Mouse (Mus musculus): ENCODE results near the gene Sprtn. TPM values are rescaled to one million over a fixed set of nuclear protein-coding genes. Genes with fewer than 3 reads are reported as not detected.
A peak's percentile ranks its signal among the peaks of the same experiment; 100 is the strongest.

Sprtn gene
- polyA plus RNA-seq (2012), result 0.20 and 0.28 TPM in 2 replicates

DNA sequence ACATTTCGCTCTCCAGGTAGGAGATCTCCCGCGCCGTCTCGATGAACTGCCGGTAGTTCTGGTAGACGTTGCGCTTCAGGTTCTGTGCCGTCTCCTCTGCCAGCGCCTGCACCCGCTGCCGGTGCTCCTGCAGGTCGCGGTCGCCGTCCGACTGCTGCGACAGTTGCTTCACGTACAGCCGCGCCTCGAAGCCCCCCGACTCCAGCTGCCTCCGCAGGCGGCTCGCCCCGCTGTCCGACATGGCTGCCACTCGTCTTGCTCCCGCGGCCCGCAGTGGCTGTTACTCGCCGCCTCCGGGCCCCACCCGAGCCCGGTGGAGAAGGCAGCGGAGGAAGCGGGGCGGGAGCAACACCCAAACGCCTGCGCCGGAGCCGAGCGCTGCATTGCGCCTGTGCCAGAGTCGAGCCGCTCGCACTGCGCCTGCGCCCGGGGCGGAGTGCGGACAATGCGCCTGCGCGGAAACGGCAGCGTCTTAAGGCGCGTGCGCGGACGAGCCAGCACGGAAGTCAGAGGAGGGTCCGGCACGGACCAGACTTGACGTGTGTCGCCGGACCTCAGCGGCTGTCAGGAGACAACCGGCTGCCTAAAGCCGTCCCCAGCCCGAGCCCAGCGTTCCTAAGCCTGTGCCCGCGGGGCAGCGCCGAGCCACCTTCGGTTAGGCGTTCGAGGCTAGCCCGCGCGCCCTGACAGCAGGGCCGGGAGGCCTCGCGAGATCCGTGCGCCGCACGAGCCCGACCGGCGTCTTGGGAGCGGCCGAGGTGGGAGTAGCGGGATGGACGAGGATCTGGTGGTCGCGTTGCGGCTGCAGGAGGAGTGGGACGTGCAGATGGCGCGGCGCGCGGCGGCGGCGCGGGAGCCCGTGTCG lies at the start of gene Sprtn, which contains the start of gene Exoc8:
TSS of gene Sprtn (plus strand) at position 501 of the 865 bp plus-strand sequence.
TSS of gene Exoc8 (minus strand) at position 320 of the 865 bp plus-strand sequence.
- Histone ChIP-seq H3K4me1 (ENCODE audit: control insufficient read depth) (peaks cover 55% of the 10 kb centered on the region), H3K9me3 (ENCODE audit: control insufficient read depth, low read length) (no peaks in the 10 kb centered on the region), H3K36me3 (ENCODE audit: control insufficient read depth) (peaks cover 77% of the 10 kb centered on the region), H3K27me3 (ENCODE audit: control insufficient read depth) (no peaks in the 10 kb centered on the region), H3K4me3 (replicated peaks) (peak within 1 kb of the TSS; percentile 86)
- no peak for TF ChIP-seq TAL1 (IDR thresholded peaks at IDR 0.05; ENCODE audit: low read length)
- TF ChIP-seq GATA1 (IDR thresholded peaks at IDR 0.05; ENCODE audit: low read length), result no peak

DNA sequence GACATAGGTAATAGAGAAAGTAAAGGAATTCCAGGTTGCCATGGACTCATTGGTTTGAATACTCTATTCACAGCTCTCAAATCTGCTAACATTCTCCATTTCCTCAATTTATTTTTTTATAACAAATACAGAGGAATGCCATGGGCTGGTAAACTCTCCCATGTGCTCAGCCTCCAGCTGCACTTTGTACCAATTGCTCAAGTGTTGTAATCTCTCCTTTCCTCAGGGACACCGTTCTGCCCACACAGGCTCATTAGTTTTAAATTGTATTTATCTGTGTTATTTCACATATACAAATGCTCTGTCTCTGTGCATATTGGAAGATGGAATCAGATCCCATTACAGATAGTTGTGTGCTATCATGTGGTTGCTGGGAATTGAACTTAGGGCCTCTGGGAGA lies 44.2 kb upstream of the Sprtn start:
- Histone ChIP-seq H3K4me1 (ENCODE audit: control insufficient read depth) (no peaks in the 10 kb centered on the region; the same call in 1 of the 2 replicates), H3K4me3 (replicated peaks) (no peak overlapping the region), H3K9me3 (ENCODE audit: control insufficient read depth, low read length) (no peaks in the 10 kb centered on the region), H3K27me3 (ENCODE audit: control insufficient read depth) (no peaks in the 10 kb centered on the region), H3K36me3 (ENCODE audit: control insufficient read depth) (peaks cover 46% of the 10 kb centered on the region)
- TF ChIP-seq GATA1 (IDR thresholded peaks at IDR 0.05; ENCODE audit: low read length) (no peak), TAL1 (IDR thresholded peaks at IDR 0.05; ENCODE audit: low read length) (no peak)

DNA sequence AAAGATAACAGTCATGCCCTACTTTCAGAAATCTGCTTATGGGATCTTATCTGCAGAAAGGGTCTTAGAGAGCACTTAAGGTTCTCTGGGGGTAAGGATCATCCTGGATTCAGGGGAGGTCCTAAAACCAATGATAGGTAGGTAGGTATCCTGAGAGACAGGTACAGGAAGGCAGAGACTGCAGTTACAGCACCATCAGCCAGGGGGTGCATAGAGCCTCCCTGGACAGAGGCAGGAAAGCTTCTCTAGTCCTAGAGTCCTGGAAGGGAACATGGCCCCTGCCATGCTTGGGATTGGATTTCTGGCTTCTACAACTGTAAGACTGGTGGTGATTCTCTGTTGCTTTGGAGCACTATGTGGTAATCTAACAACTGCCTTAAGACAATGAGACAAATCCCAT lies 38.2 kb upstream of the Sprtn start:
- no peak overlapping the region for H3K4me3 ChIP-seq (replicated peaks)
- peaks cover 35% of the 10 kb centered on the region for H3K4me1 ChIP-seq (ENCODE audit: control insufficient read depth)
- TF ChIP-seq TAL1 (IDR thresholded peaks at IDR 0.05; ENCODE audit: low read length) (no peak), GATA1 (IDR thresholded peaks at IDR 0.05; ENCODE audit: low read length) (no peak)
- H3K27me3 ChIP-seq (ENCODE audit: control insufficient read depth), result no peaks in the 10 kb centered on the region
- H3K36me3 ChIP-seq (ENCODE audit: control insufficient read depth), result peaks cover 60% of the 10 kb centered on the region
- H3K9me3 ChIP-seq (ENCODE audit: control insufficient read depth, low read length), result no peaks in the 10 kb centered on the region

DNA sequence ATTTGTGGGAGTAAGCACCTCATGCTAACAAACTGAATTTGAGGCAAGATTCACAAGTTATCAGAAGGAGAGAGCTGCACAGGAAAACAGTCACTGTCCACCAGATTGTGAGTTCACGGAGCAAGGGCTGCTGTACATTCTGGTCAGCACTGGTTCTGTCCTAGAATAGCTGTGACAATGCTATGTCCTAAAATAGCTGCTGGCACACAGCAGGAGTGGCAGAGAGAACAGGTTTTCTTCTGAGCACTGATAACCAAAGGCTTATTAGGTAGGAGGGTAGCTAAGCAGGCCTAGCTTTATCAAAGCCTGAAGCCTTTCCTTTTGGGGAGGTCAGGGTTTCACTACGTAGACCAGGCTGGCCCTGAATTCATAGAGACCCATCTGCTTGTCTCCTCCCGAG lies 37.5 kb upstream of the Sprtn start:
- H3K4me1 ChIP-seq (ENCODE audit: control insufficient read depth), result peaks cover 42% of the 10 kb centered on the region
- TF ChIP-seq GATA1 (IDR thresholded peaks at IDR 0.05; ENCODE audit: low read length), result no peak
- TF ChIP-seq TAL1 (IDR thresholded peaks at IDR 0.05; ENCODE audit: low read length), result no peak
- no peak overlapping the region for H3K4me3 ChIP-seq (replicated peaks)
- no peaks in the 10 kb centered on the region for H3K27me3 ChIP-seq (ENCODE audit: control insufficient read depth)
- H3K9me3 ChIP-seq (ENCODE audit: control insufficient read depth, low read length), result no peaks in the 10 kb centered on the region
- peaks cover 56% of the 10 kb centered on the region for H3K36me3 ChIP-seq (ENCODE audit: control insufficient read depth)

DNA sequence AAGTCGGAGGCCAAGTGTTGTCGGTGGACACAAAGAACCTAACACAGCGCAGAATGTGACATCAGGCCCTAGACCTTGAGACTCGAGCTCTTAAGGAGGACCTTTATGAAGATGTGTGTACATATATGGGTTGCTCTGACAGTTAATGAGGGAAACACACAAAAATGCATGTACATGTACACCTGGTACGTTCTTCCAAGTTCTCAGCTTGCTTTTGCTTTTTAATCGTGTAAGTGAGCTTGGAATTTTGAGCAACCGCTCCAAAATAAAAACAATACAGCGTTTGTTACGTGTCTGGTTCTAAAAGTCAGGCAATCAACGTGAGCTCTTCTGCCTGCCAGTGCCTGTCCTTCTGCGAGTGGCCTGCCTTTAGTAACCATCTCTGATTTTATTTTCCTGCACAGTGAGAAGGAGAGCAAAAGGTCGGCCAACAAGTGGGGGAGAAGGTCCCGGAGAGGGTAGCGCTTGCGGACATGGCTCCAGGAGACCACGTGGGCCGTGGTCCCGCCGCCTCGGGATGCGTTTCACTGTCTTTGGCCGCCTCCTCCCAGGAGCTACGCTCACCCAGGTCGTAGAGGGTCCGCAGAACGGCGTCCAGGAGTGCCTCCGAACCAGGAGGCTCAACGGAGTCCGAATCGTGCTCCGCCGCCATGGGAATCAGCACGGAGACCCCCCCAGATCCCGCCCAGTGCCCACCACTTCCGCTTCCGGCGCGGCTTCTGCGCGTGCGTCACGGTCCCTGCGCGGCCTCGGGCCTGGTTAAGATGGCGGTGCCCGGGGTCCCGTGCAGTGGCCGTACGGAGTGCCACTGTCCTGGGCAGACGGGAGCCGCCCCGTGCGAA lies 35.1 kb upstream of the Sprtn start, which contains the start of the genes Gnpat and 2810004N23Rik:
TSS of gene Gnpat (plus strand) at position 713 of the 842 bp plus-strand sequence.
TSS of gene 2810004N23Rik (minus strand) at position 800 of the 842 bp plus-strand sequence.
- H3K27me3 ChIP-seq (ENCODE audit: control insufficient read depth), result no peaks in the 10 kb centered on the region
- H3K9me3 ChIP-seq (ENCODE audit: control insufficient read depth, low read length), result no peaks in the 10 kb centered on the region
- peak within 1 kb of the TSS; percentile 74 for H3K4me3 ChIP-seq (replicated peaks)
- TF ChIP-seq TAL1 (IDR thresholded peaks at IDR 0.05; ENCODE audit: low read length), result no peak
- TF ChIP-seq GATA1 (IDR thresholded peaks at IDR 0.05; ENCODE audit: low read length), result no peak
- peaks cover 64% of the 10 kb centered on the region for H3K4me1 ChIP-seq (ENCODE audit: control insufficient read depth)
- H3K36me3 ChIP-seq (ENCODE audit: control insufficient read depth), result peaks cover 49% of the 10 kb centered on the region

DNA sequence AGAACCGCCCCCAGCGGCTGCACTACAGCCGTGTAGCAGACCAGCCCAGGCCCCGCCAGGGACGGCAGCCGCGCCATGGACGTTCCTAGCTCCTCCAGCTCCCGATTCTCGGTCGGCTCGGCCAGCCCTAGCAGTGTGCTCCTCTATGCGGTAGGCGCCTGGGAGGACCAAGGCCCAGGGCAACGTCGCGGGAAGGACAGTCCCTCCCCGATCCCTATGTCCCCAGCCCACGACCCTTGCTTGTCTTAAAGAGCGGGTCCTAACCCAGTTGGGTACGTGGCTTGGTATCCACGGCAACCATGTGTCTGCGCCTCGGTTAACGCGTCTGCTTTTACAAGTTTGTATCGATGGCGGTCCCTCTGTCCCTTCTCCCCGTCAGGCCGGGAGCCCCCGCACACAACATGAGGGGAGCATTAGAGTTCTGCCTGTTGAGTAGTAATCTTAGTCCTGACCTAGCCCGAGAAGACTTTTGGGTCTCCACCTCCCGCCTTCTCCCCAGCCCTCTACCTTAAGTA lies 34.5 kb upstream of the Sprtn start:
- H3K27me3 ChIP-seq (ENCODE audit: control insufficient read depth), result no peaks in the 10 kb centered on the region
- peaks cover 46% of the 10 kb centered on the region for H3K36me3 ChIP-seq (ENCODE audit: control insufficient read depth)
- TF ChIP-seq TAL1 (IDR thresholded peaks at IDR 0.05; ENCODE audit: low read length) (no peak), GATA1 (IDR thresholded peaks at IDR 0.05; ENCODE audit: low read length) (no peak)
- H3K4me3 ChIP-seq (replicated peaks), result peak overlapping the region; percentile 74
- no peaks in the 10 kb centered on the region for H3K9me3 ChIP-seq (ENCODE audit: control insufficient read depth, low read length)
- H3K4me1 ChIP-seq (ENCODE audit: control insufficient read depth), result peaks cover 64% of the 10 kb centered on the region

DNA sequence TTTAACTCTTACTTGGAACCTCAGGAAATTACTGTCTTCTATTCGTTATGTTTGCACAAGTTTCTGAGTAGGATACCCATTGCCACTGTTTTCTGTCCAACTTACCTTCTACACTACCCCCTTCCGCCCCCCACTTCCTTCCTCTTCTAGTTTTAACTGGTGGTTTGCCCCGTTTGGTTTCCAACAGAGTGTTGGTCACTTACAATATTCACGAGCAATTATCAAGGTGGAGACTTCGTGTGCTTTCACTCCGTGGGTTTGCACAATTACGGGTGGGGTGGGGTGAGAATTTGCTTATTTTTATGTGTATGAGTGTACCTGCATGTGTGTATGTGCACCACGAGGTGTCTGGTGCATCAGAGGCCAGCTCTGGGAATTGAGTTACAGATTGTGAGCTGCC lies 34.0 kb upstream of the Sprtn start:
- H3K4me3 ChIP-seq (replicated peaks), result peak overlapping the region; percentile 74
- peaks cover 43% of the 10 kb centered on the region for H3K36me3 ChIP-seq (ENCODE audit: control insufficient read depth)
- no peaks in the 10 kb centered on the region for H3K27me3 ChIP-seq (ENCODE audit: control insufficient read depth)
- TF ChIP-seq TAL1 (IDR thresholded peaks at IDR 0.05; ENCODE audit: low read length) (no peak), GATA1 (IDR thresholded peaks at IDR 0.05; ENCODE audit: low read length) (no peak)
- H3K4me1 ChIP-seq (ENCODE audit: control insufficient read depth), result peaks cover 64% of the 10 kb centered on the region
- no peaks in the 10 kb centered on the region for H3K9me3 ChIP-seq (ENCODE audit: control insufficient read depth, low read length)

DNA sequence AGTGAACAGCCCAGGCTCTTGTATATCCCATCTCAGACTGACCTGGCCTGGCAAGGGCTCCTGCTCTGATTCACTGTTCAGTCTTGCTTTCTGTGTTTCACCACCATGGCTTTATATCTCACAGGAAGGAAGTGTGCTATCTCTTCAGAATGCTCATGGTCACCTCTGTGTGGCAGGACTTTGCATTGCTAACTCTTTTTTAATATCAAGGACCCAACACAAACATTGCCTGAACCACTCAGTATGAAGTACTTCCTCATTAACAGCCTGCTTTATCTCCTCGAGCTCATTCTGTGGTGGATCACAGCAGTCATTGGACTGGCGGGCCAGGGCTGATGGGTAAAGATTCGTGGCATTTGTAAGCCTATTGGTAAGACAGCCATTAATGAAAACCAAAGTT lies 31.0 kb upstream of the Sprtn start:
- Histone ChIP-seq H3K9me3 (ENCODE audit: control insufficient read depth, low read length) (no peaks in the 10 kb centered on the region), H3K36me3 (ENCODE audit: control insufficient read depth) (peaks cover 37% of the 10 kb centered on the region), H3K4me3 (replicated peaks) (no peak overlapping the region), H3K27me3 (ENCODE audit: control insufficient read depth) (no peaks in the 10 kb centered on the region), H3K4me1 (ENCODE audit: control insufficient read depth) (peaks cover 52% of the 10 kb centered on the region)
- no peak for TF ChIP-seq TAL1 (IDR thresholded peaks at IDR 0.05; ENCODE audit: low read length)
- no peak for TF ChIP-seq GATA1 (IDR thresholded peaks at IDR 0.05; ENCODE audit: low read length)
